Mouse (Mus musculus): Measurements from ENCODE around the gene Syngr1. TPM values are rescaled to one million over a fixed set of nuclear protein-coding genes. Genes with fewer than 3 reads are reported as not detected.

The Syngr1 gene
- total RNA-seq, 2 experiments from 2014 or later, result 362 to 374 TPM

Small RNA genes within 50 kb of the gene (microRNA-seq; reads per million reads assigned to microRNA genes)
- gene Snord43, result 44.2 to 72.7 reads per million in 2 experiments

Other genes with a start within 250 kb of the Syngr1 start
- gene Apobec3, start 199.7 kb upstream of the Syngr1 start, total RNA-seq (2021), result 1 to 10 TPM; 6.9 to 7.0 TPM
- 1 to 10 TPM; 7.9 to 9.6 TPM for gene Cbx7, start 120.2 kb upstream of the Syngr1 start, total RNA-seq (2021)
- 10 to 100 TPM; 51.3 to 51.6 TPM for gene Pdgfb, start 76.4 kb upstream of the Syngr1 start, total RNA-seq (2021)
- 100 to 1,000 TPM; 535 to 605 TPM for gene Rpl3, start 534 bp downstream of the Syngr1 start, total RNA-seq (2021)
- gene Tab1, start 41.8 kb downstream of the Syngr1 start, total RNA-seq (2021), result 10 to 100 TPM; 28.2 to 35.0 TPM
- gene Mgat3, start 82.4 kb downstream of the Syngr1 start, total RNA-seq (2021), result 10 to 100 TPM; 85.8 to 89.8 TPM
- 10 to 100 TPM; 32.3 to 34.3 TPM for gene Mief1, start 142.7 kb downstream of the Syngr1 start, total RNA-seq (2021)
- gene AC140267.1, start 144.5 kb downstream of the Syngr1 start, total RNA-seq (2021), result 10 to 100 TPM; 21.1 to 23.0 TPM
- gene Atf4, start 163.8 kb downstream of the Syngr1 start, total RNA-seq (2021), result 100 to 1,000 TPM; 102 to 108 TPM
- 10 to 100 TPM; 39.9 to 42.2 TPM for gene Rps19bp1, start 173.0 kb downstream of the Syngr1 start, total RNA-seq (2021)
- gene Cacna1i, start 195.9 kb downstream of the Syngr1 start, total RNA-seq (2021), result 10 to 100 TPM; 36.0 to 38.0 TPM